Mouse (Mus musculus) liver, embryonic 16.5 days (tissue): ENCODE measurements at regions not wholly inside any gene's neighbourhood (a gene's known extent, or its start where the extent isn't known, plus 50 kb on each side); places are given as distances from the start of the nearest gene placed in this dataset.
A peak's percentile ranks its signal among the peaks of the same experiment; 100 is the strongest.

Experiments used
- ATAC-seq: fragments of 200-750 bp; cut with Nextera tagmentation; 2 replicates; pipeline ENCODE4 v1.8.0; 2017; ENCODE audit warnings: low read depth, mild to moderate bottlenecking, moderate number of reproducible peaks, moderate library complexity
- H3K27ac ChIP-seq: fragments of 300-500 bp; sonication (generic); 2 replicates; pipeline ENCODE4 v1.5.1; 2014; ENCODE audit warnings: mild to moderate bottlenecking, low read length
- H3K27me3 ChIP-seq: fragments of 300-500 bp; sonication (generic); 2 replicates; pipeline ENCODE4 v1.6.1; 2014; ENCODE audit warnings: low read depth, low read length, mixed read lengths; ENCODE audit not compliant: control insufficient read depth, insufficient read depth
- H3K36me3 ChIP-seq: fragments of 300-500 bp; sonication (generic); 2 replicates; pipeline ENCODE4 v1.6.1; 2014; ENCODE audit warnings: mild to moderate bottlenecking; ENCODE audit not compliant: control insufficient read depth, insufficient read depth
- H3K4me1 ChIP-seq: fragments of 300-500 bp; sonication (generic); 2 replicates; pipeline ENCODE4 v1.6.1; 2014; ENCODE audit warnings: low read depth, low read length, mixed read lengths; ENCODE audit not compliant: control insufficient read depth
- H3K4me2 ChIP-seq: fragments of 300-500 bp; sonication (generic); 2 replicates; pipeline ENCODE4 v1.6.1; 2014; ENCODE audit warnings: low read depth, low read length, mixed read lengths
- H3K4me3 ChIP-seq: fragments of 300-500 bp; sonication (generic); 2 replicates; pipeline ENCODE4 v1.5.1; 2014; ENCODE audit warnings: low read depth, mild to moderate bottlenecking, low read length
- H3K9ac ChIP-seq: fragments of 300-500 bp; sonication (generic); 2 replicates; pipeline ENCODE4 v1.6.1; 2014; ENCODE audit warnings: low read depth, low read length
- H3K9me3 ChIP-seq: fragments of 300-500 bp; sonication (generic); replicated peaks from 2 replicates; pipeline ENCODE4 v1.6.1; 2016; ENCODE audit warnings: low read length; ENCODE audit not compliant: control insufficient read depth
- WGBS: fragments of 180-500 bp; shearing (Covaris S2); extraction: QIAGEN DNeasy Blood & Tissue Kit; methylation state at CpG from one replicate; pipeline ENCODE4 v1.1.7; 2014; ENCODE audit not compliant: insufficient replicate concordance; 5-methylcytosine and 5-hydroxymethylcytosine counted together

GRCm38 (mm10) chr11:94882687-94883383, 53.2 kb upstream of the Col1a1 start:
- H3K36me3 ChIP-seq = no peaks in the 10 kb centered on the region
- 6% methylated on average over 19 of the region's 19 CpGs for WGBS
- H3K4me1 ChIP-seq = no peaks in the 10 kb centered on the region
- peaks cover 39% of the 10 kb centered on the region for H3K27me3 ChIP-seq
- no peaks in the 10 kb centered on the region for H3K9me3 ChIP-seq
- H3K27ac ChIP-seq = no peak overlapping the region
- H3K9ac ChIP-seq = no peak overlapping the region
- no peak overlapping the region for H3K4me2 ChIP-seq
- H3K4me3 ChIP-seq = no peak overlapping the region
- no peak for ATAC-seq

- no peak for ATAC-seq
- WGBS = 17% methylated on average over 8 of the region's 9 CpGs
- H3K9me3 ChIP-seq = no peaks in the 10 kb centered on the region
- no peak overlapping the region for H3K9ac ChIP-seq
- no peak overlapping the region for H3K4me3 ChIP-seq
- no peaks in the 10 kb centered on the region for H3K4me1 ChIP-seq
- no peaks in the 10 kb centered on the region for H3K36me3 ChIP-seq
- peaks cover 39% of the 10 kb centered on the region for H3K27me3 ChIP-seq
- no peak overlapping the region for H3K27ac ChIP-seq
- no peak overlapping the region for H3K4me2 ChIP-seq
These were observed 53.9 kb upstream of the Col1a1 start for GRCm38 (mm10) chr11:94881982-94882686.

DNA sequence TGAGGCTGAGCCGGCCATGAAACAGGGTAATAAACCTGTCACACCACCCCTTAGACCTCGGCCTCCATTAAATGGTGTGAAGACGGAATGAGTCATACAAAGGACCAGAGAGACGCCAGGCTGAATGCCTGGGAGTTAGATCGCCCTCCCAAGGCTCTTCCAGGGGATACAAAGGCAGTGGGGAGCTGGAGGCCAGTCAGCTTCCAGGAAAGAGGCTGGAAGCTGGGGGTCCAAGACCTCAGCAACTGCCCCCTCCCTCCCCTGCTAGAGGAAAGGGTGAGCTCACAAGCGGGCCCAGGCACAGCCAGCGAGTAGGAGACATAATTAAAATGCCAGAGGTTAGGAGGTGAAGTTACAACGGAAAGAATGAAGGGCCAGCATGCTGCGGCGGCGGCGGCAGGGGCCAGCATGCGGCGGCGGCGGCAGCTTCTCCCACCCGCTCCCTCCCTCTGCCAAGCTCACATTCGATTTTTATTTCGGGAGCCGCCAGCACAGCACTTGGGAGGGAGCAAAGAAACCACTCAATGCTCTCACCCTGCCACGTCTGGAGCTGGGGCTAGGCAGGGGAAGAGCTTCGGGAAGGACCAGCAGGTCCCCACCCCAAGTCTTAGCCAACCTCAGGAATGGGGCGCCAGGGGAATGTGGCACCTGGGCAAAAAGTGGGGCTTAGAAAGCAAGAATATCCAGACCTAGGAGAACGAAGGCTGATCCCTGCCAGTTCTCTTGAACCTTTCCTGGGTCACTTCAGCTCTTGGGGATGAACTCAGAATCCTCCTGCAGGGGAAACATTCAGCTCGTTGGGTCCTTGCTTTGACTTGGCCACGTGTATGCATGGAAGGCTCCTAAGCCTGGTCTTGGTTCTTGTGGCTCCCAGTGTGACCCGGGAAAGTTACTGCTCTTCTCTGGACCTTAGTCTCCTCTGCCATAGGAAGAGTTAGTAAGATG, 54.9 kb upstream of the Col1a1 start:
- no peak overlapping the region for H3K4me3 ChIP-seq
- H3K27ac ChIP-seq = no peak overlapping the region
- H3K27me3 ChIP-seq = peaks cover 39% of the 10 kb centered on the region
- no peaks in the 10 kb centered on the region for H3K36me3 ChIP-seq
- no peak overlapping the region for H3K9ac ChIP-seq
- H3K4me2 ChIP-seq = no peak overlapping the region
- WGBS = 7% methylated on average over 27 of the region's 27 CpGs
- no peak for ATAC-seq
- no peaks in the 10 kb centered on the region for H3K9me3 ChIP-seq
- H3K4me1 ChIP-seq = no peaks in the 10 kb centered on the region

DNA sequence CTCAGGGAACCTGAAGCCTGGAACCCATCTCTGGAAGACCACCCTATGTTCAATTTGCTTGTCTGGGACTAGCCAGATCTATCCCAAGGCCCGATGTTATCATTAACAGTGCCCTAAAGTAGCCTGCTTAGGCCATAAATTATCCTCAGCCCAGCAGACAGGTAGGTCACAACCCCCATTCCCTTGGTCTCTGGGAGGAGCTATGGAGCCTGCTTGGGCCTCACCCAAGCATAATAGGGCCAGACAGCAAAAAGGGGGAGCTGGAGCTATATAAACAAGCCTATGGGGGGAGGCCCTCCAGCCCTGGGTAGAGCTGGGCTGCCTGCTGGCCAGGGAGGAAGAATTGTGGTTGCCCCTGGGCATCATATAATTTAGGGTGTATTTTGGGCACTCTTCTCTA, 59.3 kb upstream of the Col1a1 start:
- no peak for ATAC-seq
- Histone ChIP-seq H3K36me3 (no peaks in the 10 kb centered on the region), H3K27me3 (peaks cover 35% of the 10 kb centered on the region), H3K9ac (no peak overlapping the region), H3K9me3 (no peaks in the 10 kb centered on the region), H3K4me2 (no peak overlapping the region), H3K4me3 (no peak overlapping the region), H3K4me1 (peaks cover 2% of the 10 kb centered on the region; the same call in 1 of the 2 replicates), H3K27ac (no peak overlapping the region)
- WGBS = 30% methylated on average over 1 of the region's 1 CpGs

DNA sequence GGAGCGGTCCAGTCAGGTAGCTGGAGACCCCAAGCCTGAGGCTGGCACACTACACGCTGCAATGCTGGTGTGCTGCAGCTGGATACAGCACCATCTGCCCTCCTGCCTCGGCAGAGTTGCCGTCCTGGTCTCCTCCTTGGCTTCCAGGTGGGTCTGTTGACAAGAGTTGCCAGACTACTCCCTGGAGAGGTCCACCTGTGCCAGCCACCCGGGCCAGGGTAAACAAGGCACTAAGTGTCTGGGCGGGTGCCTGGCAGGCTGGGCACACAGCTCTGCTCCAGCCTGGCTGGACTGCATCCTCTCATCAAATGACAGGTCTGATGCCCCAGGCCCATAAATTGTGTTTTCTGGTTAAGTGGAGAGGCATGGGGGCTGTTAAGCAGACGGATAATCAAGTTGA, 61.0 kb upstream of the Col1a1 start:
- H3K27ac ChIP-seq = no peak overlapping the region
- H3K4me2 ChIP-seq = no peak overlapping the region
- no peak for ATAC-seq
- H3K27me3 ChIP-seq = peaks cover 22% of the 10 kb centered on the region
- 40% methylated on average over 7 of the region's 7 CpGs for WGBS
- H3K4me1 ChIP-seq = peaks cover 2% of the 10 kb centered on the region; the same call in 1 of the 2 replicates
- no peak overlapping the region for H3K9ac ChIP-seq
- H3K9me3 ChIP-seq = no peaks in the 10 kb centered on the region
- no peaks in the 10 kb centered on the region for H3K36me3 ChIP-seq
- H3K4me3 ChIP-seq = no peak overlapping the region

- H3K27ac ChIP-seq = no peak overlapping the region
- no peak overlapping the region for H3K4me3 ChIP-seq
- H3K4me1 ChIP-seq = peaks cover 2% of the 10 kb centered on the region; the same call in 1 of the 2 replicates
- H3K9ac ChIP-seq = no peak overlapping the region
- no peaks in the 10 kb centered on the region for H3K36me3 ChIP-seq
- 12% methylated on average over 7 of the region's 7 CpGs for WGBS
- peaks cover 22% of the 10 kb centered on the region for H3K27me3 ChIP-seq
- no peak overlapping the region for H3K4me2 ChIP-seq
- H3K9me3 ChIP-seq = no peaks in the 10 kb centered on the region
- ATAC-seq = no peak
These were observed 61.9 kb upstream of the Col1a1 start for GRCm38 (mm10) chr11:94874155-94874561.

- Histone ChIP-seq H3K4me3 (no peak overlapping the region), H3K9me3 (no peaks in the 10 kb centered on the region), H3K27ac (no peak overlapping the region), H3K4me2 (no peak overlapping the region), H3K9ac (no peak overlapping the region), H3K4me1 (peaks cover 2% of the 10 kb centered on the region; the same call in 1 of the 2 replicates), H3K36me3 (no peaks in the 10 kb centered on the region), H3K27me3 (peaks cover 22% of the 10 kb centered on the region)
- no peak for ATAC-seq
- 12% methylated on average over 7 of the region's 7 CpGs for WGBS
These were observed 62.3 kb upstream of the Col1a1 start for GRCm38 (mm10) chr11:94873693-94874092.

DNA sequence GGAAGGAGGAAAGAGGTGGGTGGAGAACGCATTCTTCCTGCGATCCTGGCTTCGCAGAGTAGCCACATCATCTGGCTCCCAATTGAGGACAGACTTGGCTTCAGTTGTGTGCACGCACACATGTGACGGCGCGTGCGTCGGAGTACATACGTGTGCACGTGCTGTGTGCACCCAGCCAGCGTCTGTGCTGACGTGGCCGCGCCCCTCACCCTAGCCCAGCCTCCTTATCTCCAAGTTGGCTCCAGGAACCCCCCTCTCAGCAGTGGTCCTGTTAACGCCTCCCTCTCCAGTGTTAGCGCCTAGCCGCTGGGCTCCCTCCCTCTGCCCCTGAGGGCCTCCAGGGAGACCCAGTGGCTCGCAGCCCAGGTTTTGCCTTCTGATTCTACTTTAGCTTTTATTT, 63.1 kb upstream of the Col1a1 start:
- ATAC-seq = no peak
- WGBS = 2% methylated on average over 19 of the region's 19 CpGs
- H3K9ac ChIP-seq = no peak overlapping the region
- peak overlapping the region; percentile 4; the same call in 1 of the 2 replicates for H3K4me2 ChIP-seq
- no peaks in the 10 kb centered on the region for H3K36me3 ChIP-seq
- no peak overlapping the region for H3K4me3 ChIP-seq
- peaks cover 22% of the 10 kb centered on the region for H3K27me3 ChIP-seq
- no peak overlapping the region for H3K27ac ChIP-seq
- H3K4me1 ChIP-seq = peaks cover 2% of the 10 kb centered on the region; the same call in 1 of the 2 replicates
- H3K9me3 ChIP-seq = no peaks in the 10 kb centered on the region
